Mouse (Mus musculus): Measurements from ENCODE around the gene Ube2f. TPM values are rescaled to one million over a fixed set of nuclear protein-coding genes. Genes with fewer than 3 reads are reported as not detected.

Gene Ube2f
- polyA plus RNA-seq (2015; fragmentation: Nextera tagmentation; extraction: Ambion mirVana) = 59.2 and 60.1 TPM in 2 replicates

DNA sequence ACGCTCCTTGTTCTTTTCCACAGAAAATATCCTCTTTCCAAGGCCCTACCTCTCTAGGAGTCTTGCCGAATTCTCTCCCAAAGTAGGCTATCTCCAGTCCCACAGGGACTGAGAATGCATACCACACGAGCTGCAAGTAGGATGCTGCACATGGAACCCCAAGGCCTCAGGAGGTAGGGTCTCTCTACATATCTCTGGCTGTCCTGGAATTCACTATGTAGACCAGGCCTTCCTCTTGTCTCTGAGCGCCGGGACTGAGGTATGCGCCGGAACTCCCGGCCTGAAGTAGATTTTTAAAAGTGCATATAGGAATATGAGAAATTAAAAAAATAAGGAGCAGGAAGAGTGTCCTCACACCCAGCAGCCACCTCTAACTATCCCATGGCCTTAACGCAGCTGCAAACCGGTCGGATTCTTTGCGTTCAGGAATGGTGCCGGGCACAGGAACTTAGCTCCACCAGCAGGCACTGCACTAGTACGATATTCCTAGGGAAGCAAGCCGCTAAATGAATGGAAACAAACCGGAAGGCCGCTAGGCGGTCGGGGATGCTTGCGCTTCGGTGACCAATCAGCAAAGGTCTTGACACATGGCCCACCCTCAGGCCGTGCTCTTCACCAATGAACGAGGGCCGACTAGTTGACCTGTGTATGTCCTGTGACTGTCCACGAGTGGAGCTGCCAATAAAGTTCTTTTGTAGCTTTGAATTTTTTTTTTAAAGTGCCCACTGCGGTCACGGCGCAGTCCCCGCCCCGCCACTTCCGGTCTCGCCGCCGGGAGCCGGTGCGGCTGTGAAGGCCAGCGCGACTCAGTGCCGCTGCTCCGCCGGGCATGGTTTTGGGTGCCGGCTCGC, at the start of gene Ube2f:
Gene Ube2f, plus strand, starts transcription at position 741 of the 851 bp plus-strand sequence.
- peak within 1 kb of the TSS; percentile 89 for H3K27ac ChIP-seq (ENCODE audit: low read depth, low read length)
- H3K36me3 ChIP-seq (ENCODE audit: control insufficient read depth, insufficient read depth, low read length) = no peaks in the 10 kb centered on the region
- peak within 1 kb of the TSS; percentile 90 for H3K4me3 ChIP-seq (ENCODE audit: low read length)
- peak; percentile 100 for ATAC-seq
- under 1% methylated on average over 43 of the region's 43 CpGs for WGBS
- H3K27me3 ChIP-seq (replicated peaks; ENCODE audit: control insufficient read depth, insufficient read depth, low read length) = no peaks in the 10 kb centered on the region
- H3K4me1 ChIP-seq (ENCODE audit: control insufficient read depth, insufficient read depth, low read depth, low read length) = peaks cover 21% of the 10 kb centered on the region
- H3K4me2 ChIP-seq (ENCODE audit: low read length) = peak within 1 kb of the TSS; percentile 85
- peak within 1 kb of the TSS; percentile 89 for H3K9ac ChIP-seq (ENCODE audit: low read depth, low read length)
- H3K9me3 ChIP-seq (ENCODE audit: control insufficient read depth, low read length) = no peaks in the 10 kb centered on the region

DNA sequence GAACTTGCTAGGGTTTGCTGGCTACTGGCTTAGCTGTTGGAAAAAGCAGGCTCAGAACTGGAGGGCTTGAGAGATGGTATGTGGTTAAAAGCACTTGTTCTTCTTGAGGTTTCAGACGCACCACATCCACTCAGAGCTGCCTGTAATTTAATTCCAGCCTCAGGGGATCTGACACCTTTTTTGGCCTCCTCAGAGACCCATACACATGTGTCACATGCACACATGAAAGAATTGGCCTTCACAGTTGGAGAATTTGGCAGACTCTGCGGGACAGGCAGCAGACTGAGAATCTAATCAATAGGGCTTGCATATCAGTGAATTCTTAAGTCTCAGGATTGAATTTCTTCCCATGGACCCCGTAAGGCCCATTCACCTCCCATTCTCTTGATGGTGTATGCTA, 49.0 kb upstream of the Ube2f start:
- H3K27me3 ChIP-seq (replicated peaks; ENCODE audit: control insufficient read depth, insufficient read depth, low read length) = no peaks in the 10 kb centered on the region
- ATAC-seq = no peak
- H3K4me1 ChIP-seq (ENCODE audit: control insufficient read depth, insufficient read depth, low read depth, low read length) = no peaks in the 10 kb centered on the region
- no peak overlapping the region for H3K27ac ChIP-seq (ENCODE audit: low read depth, low read length)
- WGBS = 35% methylated on average over 3 of the region's 3 CpGs
- H3K9me3 ChIP-seq (ENCODE audit: control insufficient read depth, low read length) = no peaks in the 10 kb centered on the region
- no peak overlapping the region for H3K4me3 ChIP-seq (ENCODE audit: low read length)
- no peak overlapping the region for H3K9ac ChIP-seq (ENCODE audit: low read depth, low read length)
- H3K4me2 ChIP-seq (ENCODE audit: low read length) = no peak overlapping the region
- no peaks in the 10 kb centered on the region for H3K36me3 ChIP-seq (ENCODE audit: control insufficient read depth, insufficient read depth, low read length)

- H3K9ac ChIP-seq (ENCODE audit: low read depth, low read length) = no peak overlapping the region
- no peaks in the 10 kb centered on the region for H3K9me3 ChIP-seq (ENCODE audit: control insufficient read depth, low read length)
- no peak overlapping the region for H3K4me3 ChIP-seq (ENCODE audit: low read length)
- no peaks in the 10 kb centered on the region for H3K36me3 ChIP-seq (ENCODE audit: control insufficient read depth, insufficient read depth, low read length)
- H3K4me2 ChIP-seq (ENCODE audit: low read length) = no peak overlapping the region
- peaks cover 8% of the 10 kb centered on the region for H3K4me1 ChIP-seq (ENCODE audit: control insufficient read depth, insufficient read depth, low read depth, low read length)
- WGBS = 83% methylated on average over 5 of the region's 5 CpGs
- H3K27ac ChIP-seq (ENCODE audit: low read depth, low read length) = no peak overlapping the region
- no peaks in the 10 kb centered on the region for H3K27me3 ChIP-seq (replicated peaks; ENCODE audit: control insufficient read depth, insufficient read depth, low read length)
- ATAC-seq = no peak
These were observed 45.8 kb upstream of the Ube2f start for GRCm38 (mm10) chr1:91204221-91204765.

GRCm38 (mm10) chr1:91205651-91206050, 44.5 kb upstream of the Ube2f start:
- Histone ChIP-seq H3K27ac (ENCODE audit: low read depth, low read length) (no peak overlapping the region), H3K4me1 (ENCODE audit: control insufficient read depth, insufficient read depth, low read depth, low read length) (peaks cover 10% of the 10 kb centered on the region), H3K9ac (ENCODE audit: low read depth, low read length) (no peak overlapping the region), H3K4me2 (ENCODE audit: low read length) (no peak overlapping the region), H3K9me3 (ENCODE audit: control insufficient read depth, low read length) (no peaks in the 10 kb centered on the region), H3K4me3 (ENCODE audit: low read length) (no peak overlapping the region), H3K36me3 (ENCODE audit: control insufficient read depth, insufficient read depth, low read length) (no peaks in the 10 kb centered on the region), H3K27me3 (replicated peaks; ENCODE audit: control insufficient read depth, insufficient read depth, low read length) (no peaks in the 10 kb centered on the region)
- WGBS = 87% methylated on average over 6 of the region's 6 CpGs
- ATAC-seq = no peak

GRCm38 (mm10) chr1:91206336-91206735, 43.8 kb upstream of the Ube2f start:
- H3K27ac ChIP-seq (ENCODE audit: low read depth, low read length) = no peak overlapping the region
- ATAC-seq = no peak
- H3K4me2 ChIP-seq (ENCODE audit: low read length) = no peak overlapping the region
- WGBS = 70% methylated on average over 8 of the region's 8 CpGs
- no peaks in the 10 kb centered on the region for H3K27me3 ChIP-seq (replicated peaks; ENCODE audit: control insufficient read depth, insufficient read depth, low read length)
- H3K4me1 ChIP-seq (ENCODE audit: control insufficient read depth, insufficient read depth, low read depth, low read length) = peaks cover 11% of the 10 kb centered on the region
- no peak overlapping the region for H3K9ac ChIP-seq (ENCODE audit: low read depth, low read length)
- H3K4me3 ChIP-seq (ENCODE audit: low read length) = no peak overlapping the region
- no peaks in the 10 kb centered on the region for H3K9me3 ChIP-seq (ENCODE audit: control insufficient read depth, low read length)
- no peaks in the 10 kb centered on the region for H3K36me3 ChIP-seq (ENCODE audit: control insufficient read depth, insufficient read depth, low read length)

- Histone ChIP-seq H3K4me2 (ENCODE audit: low read length) (no peak overlapping the region), H3K27me3 (replicated peaks; ENCODE audit: control insufficient read depth, insufficient read depth, low read length) (no peaks in the 10 kb centered on the region), H3K36me3 (ENCODE audit: control insufficient read depth, insufficient read depth, low read length) (no peaks in the 10 kb centered on the region), H3K4me3 (ENCODE audit: low read length) (no peak overlapping the region), H3K4me1 (ENCODE audit: control insufficient read depth, insufficient read depth, low read depth, low read length) (peaks cover 16% of the 10 kb centered on the region), H3K27ac (ENCODE audit: low read depth, low read length) (no peak overlapping the region), H3K9ac (ENCODE audit: low read depth, low read length) (no peak overlapping the region), H3K9me3 (ENCODE audit: control insufficient read depth, low read length) (no peaks in the 10 kb centered on the region)
- WGBS = 66% methylated on average over 5 of the region's 5 CpGs
- no peak for ATAC-seq
These were observed 43.2 kb upstream of the Ube2f start for GRCm38 (mm10) chr1:91206873-91207272.

GRCm38 (mm10) chr1:91207334-91208074, 42.6 kb upstream of the Ube2f start:
- Histone ChIP-seq H3K4me1 (ENCODE audit: control insufficient read depth, insufficient read depth, low read depth, low read length) (peaks cover 20% of the 10 kb centered on the region), H3K4me2 (ENCODE audit: low read length) (no peak overlapping the region), H3K27me3 (replicated peaks; ENCODE audit: control insufficient read depth, insufficient read depth, low read length) (no peaks in the 10 kb centered on the region), H3K27ac (ENCODE audit: low read depth, low read length) (no peak overlapping the region), H3K9ac (ENCODE audit: low read depth, low read length) (no peak overlapping the region), H3K4me3 (ENCODE audit: low read length) (no peak overlapping the region), H3K9me3 (ENCODE audit: control insufficient read depth, low read length) (no peaks in the 10 kb centered on the region), H3K36me3 (ENCODE audit: control insufficient read depth, insufficient read depth, low read length) (no peaks in the 10 kb centered on the region)
- WGBS = 72% methylated on average over 3 of the region's 3 CpGs
- ATAC-seq = no peak

GRCm38 (mm10) chr1:91209343-91209742, 40.8 kb upstream of the Ube2f start:
- H3K27ac ChIP-seq (ENCODE audit: low read depth, low read length) = peak overlapping the region; percentile 85
- no peak overlapping the region for H3K4me2 ChIP-seq (ENCODE audit: low read length)
- no peak overlapping the region for H3K9ac ChIP-seq (ENCODE audit: low read depth, low read length)
- H3K9me3 ChIP-seq (ENCODE audit: control insufficient read depth, low read length) = no peaks in the 10 kb centered on the region
- 60% methylated on average over 6 of the region's 6 CpGs for WGBS
- no peaks in the 10 kb centered on the region for H3K27me3 ChIP-seq (replicated peaks; ENCODE audit: control insufficient read depth, insufficient read depth, low read length)
- peaks cover 20% of the 10 kb centered on the region for H3K4me1 ChIP-seq (ENCODE audit: control insufficient read depth, insufficient read depth, low read depth, low read length)
- ATAC-seq = peak; percentile 87
- no peak overlapping the region for H3K4me3 ChIP-seq (ENCODE audit: low read length)
- no peaks in the 10 kb centered on the region for H3K36me3 ChIP-seq (ENCODE audit: control insufficient read depth, insufficient read depth, low read length)

DNA sequence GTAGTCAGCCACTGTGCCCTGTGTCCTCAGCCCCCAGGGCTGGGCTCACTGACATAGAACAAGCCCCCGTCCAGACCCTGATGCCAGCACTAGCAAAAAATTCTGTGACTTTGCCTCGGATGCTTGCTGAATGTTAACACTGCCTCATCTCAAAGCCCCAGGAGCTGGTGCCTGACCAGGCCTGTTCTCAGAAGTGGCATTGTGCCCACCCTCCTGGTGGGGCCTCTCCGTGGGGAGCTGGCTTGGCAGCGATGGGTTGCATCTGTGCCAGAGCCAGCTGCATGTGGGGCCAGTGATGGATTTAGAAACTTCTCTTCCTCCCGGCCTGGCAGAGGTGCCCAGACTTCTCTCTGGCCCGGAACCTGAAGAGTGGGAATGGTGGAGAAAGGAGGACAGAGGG, 40.3 kb upstream of the Ube2f start:
- 54% methylated on average over 6 of the region's 6 CpGs for WGBS
- no peaks in the 10 kb centered on the region for H3K9me3 ChIP-seq (ENCODE audit: control insufficient read depth, low read length)
- no peaks in the 10 kb centered on the region for H3K36me3 ChIP-seq (ENCODE audit: control insufficient read depth, insufficient read depth, low read length)
- H3K27me3 ChIP-seq (replicated peaks; ENCODE audit: control insufficient read depth, insufficient read depth, low read length) = no peaks in the 10 kb centered on the region
- H3K9ac ChIP-seq (ENCODE audit: low read depth, low read length) = no peak overlapping the region
- ATAC-seq = peak; percentile 94
- H3K27ac ChIP-seq (ENCODE audit: low read depth, low read length) = peak overlapping the region; percentile 85
- H3K4me2 ChIP-seq (ENCODE audit: low read length) = no peak overlapping the region
- no peak overlapping the region for H3K4me3 ChIP-seq (ENCODE audit: low read length)
- H3K4me1 ChIP-seq (ENCODE audit: control insufficient read depth, insufficient read depth, low read depth, low read length) = peaks cover 20% of the 10 kb centered on the region
